ENCODE assay signal across 8 mouse cellular contexts in genomic region chr13:63917198-63917767, GRCm38 (mm10).
DNase-seq lines count a peak whose midpoint lies in the region; ATAC-seq lines count a peak whose summit lies in the region.

No protein-coding gene starts in this region.

- peak overlapping the region; percentile 41; the same call in 1 of the 2 replicates for H3K4me2 ChIP-seq in heart, embryonic 15.5 days
- H3K4me2 ChIP-seq in liver, embryonic 11.5 days, result peak overlapping the region; percentile 3; the same call in 1 of the 2 replicates
- H3K4me2 ChIP-seq in neural tube, embryonic 14.5 days (ENCODE audit: low read depth, low read length), result no peak overlapping the region

- H3K27ac ChIP-seq in heart, embryonic 15.5 days, result peak overlapping the region; percentile 84
- peak overlapping the region; percentile 59; the same call in 1 of the 2 replicates for H3K27ac ChIP-seq in liver, embryonic 11.5 days (ENCODE audit: low read depth, low read length)
- peak overlapping the region; percentile 60 for H3K27ac ChIP-seq in neural tube, embryonic 14.5 days (ENCODE audit: low read depth, low read length)

- DNase-seq in urinary bladder, postnatal 14 days (ENCODE audit: low spot score), result peak; percentile 73
- DNase-seq in urinary bladder, postnatal 10 days (ENCODE audit: low spot score), result no peak
- DNase-seq in kidney, postnatal 10 days, result peak; percentile 79
- DNase-seq in liver, embryonic 11.5 days (ENCODE audit: low spot score), result no peak
- DNase-seq in embryo, embryonic 11 days, result no peak

- H3K9me3 ChIP-seq in heart, embryonic 15.5 days (replicated peaks), result no peaks in the 10 kb centered on the region
- H3K9me3 ChIP-seq in liver, embryonic 11.5 days (ENCODE audit: control insufficient read depth, low read length), result no peaks in the 10 kb centered on the region
- H3K9me3 ChIP-seq in neural tube, embryonic 14.5 days (ENCODE audit: control insufficient read depth, low read length), result no peaks in the 10 kb centered on the region

- peak; percentile 58 for ATAC-seq in erythroid progenitor cell, adult 5-6 weeks (replicated peaks; ENCODE audit: low FRiP score, poor library complexity, severe bottlenecking)
- ATAC-seq in heart, embryonic 15.5 days (replicated peaks; ENCODE audit: insufficient number of reproducible peaks, insufficient read depth, low FRiP score, low read depth), result peak; percentile 82
- ATAC-seq in liver, embryonic 11.5 days (replicated peaks; ENCODE audit: low FRiP score), result peak; percentile 62
- ATAC-seq in neural tube, embryonic 14.5 days (ENCODE audit: low read depth), result peak; percentile 80

- no peak overlapping the region for H3K9ac ChIP-seq in heart, embryonic 15.5 days
- no peak overlapping the region for H3K9ac ChIP-seq in liver, embryonic 11.5 days (ENCODE audit: low read depth, low read length)
- no peak overlapping the region for H3K9ac ChIP-seq in neural tube, embryonic 14.5 days (replicated peaks; ENCODE audit: low read depth, low read length)

- no peak overlapping the region for H3K4me3 ChIP-seq in heart, embryonic 15.5 days
- no peak overlapping the region for H3K4me3 ChIP-seq in liver, embryonic 11.5 days (ENCODE audit: low read depth, low read length)
- no peak overlapping the region for H3K4me3 ChIP-seq in neural tube, embryonic 14.5 days (ENCODE audit: low read depth, low read length)

- 20% methylated on average over 11 of the region's 11 CpGs for WGBS in heart, embryonic 15.5 days
- WGBS in liver, embryonic 11.5 days, result 45% methylated on average over 11 of the region's 11 CpGs
- 12% methylated on average over 11 of the region's 11 CpGs for WGBS in neural tube, embryonic 14.5 days

- H3K4me1 ChIP-seq in heart, embryonic 15.5 days (replicated peaks), result peaks cover 33% of the 10 kb centered on the region
- peaks cover 24% of the 10 kb centered on the region for H3K4me1 ChIP-seq in liver, embryonic 11.5 days (replicated peaks; ENCODE audit: control insufficient read depth, insufficient read depth, low read length)
- peaks cover 14% of the 10 kb centered on the region for H3K4me1 ChIP-seq in neural tube, embryonic 14.5 days (ENCODE audit: control insufficient read depth, insufficient read depth, low read length)

- no peaks in the 10 kb centered on the region for H3K36me3 ChIP-seq in heart, embryonic 15.5 days
- no peaks in the 10 kb centered on the region for H3K36me3 ChIP-seq in liver, embryonic 11.5 days (ENCODE audit: control insufficient read depth, insufficient read depth, low read length)
- no peaks in the 10 kb centered on the region for H3K36me3 ChIP-seq in neural tube, embryonic 14.5 days (ENCODE audit: control insufficient read depth, insufficient read depth, low read length)

- no peaks in the 10 kb centered on the region for H3K27me3 ChIP-seq in heart, embryonic 15.5 days
- H3K27me3 ChIP-seq in liver, embryonic 11.5 days (replicated peaks; ENCODE audit: control insufficient read depth, insufficient read depth, low read length), result no peaks in the 10 kb centered on the region
- H3K27me3 ChIP-seq in neural tube, embryonic 14.5 days (ENCODE audit: control insufficient read depth, insufficient read depth, low read length), result no peaks in the 10 kb centered on the region

Comparison
In these comparisons a context has a peak if more than half of its experiments do, and no peak if none do; other contexts are left out.
1. DNase-seq: peak in urinary bladder, postnatal 14 days (single experiment) and kidney, postnatal 10 days (single experiment); none in urinary bladder, postnatal 10 days (single experiment), liver, embryonic 11.5 days (single experiment) and embryo, embryonic 11 days (single experiment).
2. Peak in every context shown above with its lines, with median percentiles within 50 percentile points of each other: ATAC-seq and H3K27ac ChIP-seq.